Mouse (Mus musculus) olfactory bulb, adult 2 months (tissue): Measurements from ENCODE around the gene Itprid2.

Source experiments
- CTCF ChIP-seq: fragments of 200-500 bp; IDR thresholded peaks from 2 replicates; pipeline ENCODE4 v1.5.1; 2012; ENCODE audit warnings: low read depth, mild to moderate bottlenecking, low read length, moderate library complexity; ENCODE audit not compliant: insufficient read depth
- POLR2A ChIP-seq: fragments of 200-500 bp; IDR thresholded peaks from 2 replicates; pipeline ENCODE4 v1.6.1; 2012; ENCODE audit warnings: mild to moderate bottlenecking, low read depth, low read length, moderate library complexity; ENCODE audit not compliant: insufficient read depth

DNA sequence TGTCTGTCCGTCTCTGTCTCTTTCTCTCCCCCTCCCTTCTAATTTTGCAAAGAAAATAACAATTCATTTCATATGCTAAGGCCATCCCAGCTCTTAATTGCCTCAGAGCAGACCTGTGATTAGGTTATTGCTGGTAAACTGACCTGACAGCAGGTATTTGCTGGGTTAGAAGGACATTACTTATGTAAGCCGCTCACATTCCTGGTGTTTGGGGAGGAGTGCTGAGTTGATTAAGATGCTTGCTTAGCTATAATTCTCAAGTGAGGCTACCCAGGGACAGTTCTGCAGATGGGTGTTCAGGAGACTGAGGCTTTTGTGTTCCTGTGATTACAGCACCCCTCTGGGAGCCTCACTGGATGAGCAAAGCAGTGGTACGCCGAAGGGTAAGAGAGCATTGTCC, 3.8 kb downstream of the Itprid2 start:
- TF ChIP-seq POLR2A, result no peak
- no peak for TF ChIP-seq CTCF
